Comparison of ENCODE assay signal across 14 mouse cellular contexts in genomic region chr2:105224987-105225375, GRCm38 (mm10). TPM values are rescaled to one million over a fixed set of nuclear protein-coding genes. Genes with fewer than 3 reads are reported as not detected.
DNase-seq lines count a peak whose midpoint lies in the region; ATAC-seq and TF ChIP-seq lines count a peak whose summit lies in the region.
"Had no signal": no experiment of that assay in that cellular context is flagged by ENCODE, and none has a peak within 500 bp of the region (broad histone marks: within the 10 kb centered on the region; RNA-seq: fewer than 3 reads in every experiment).

No protein-coding gene starts in this region.

- no peak overlapping the region for H3K27ac ChIP-seq in forebrain, embryonic 10.5 days
- H3K27ac ChIP-seq in forebrain, postnatal 0 days (ENCODE audit: low read depth, low read length): no peak overlapping the region
- no peak overlapping the region for H3K27ac ChIP-seq in kidney, embryonic 14.5 days (ENCODE audit: low read depth, low read length)
- no peak overlapping the region for H3K27ac ChIP-seq in limb, embryonic 13.5 days
- H3K27ac ChIP-seq: hindbrain, embryonic 12.5 days had no signal

- ATAC-seq in forebrain, postnatal 0 days: no peak
- ATAC-seq in kidney, embryonic 14.5 days (ENCODE audit: low FRiP score, low TSS enrichment): no peak
- ATAC-seq in common myeloid progenitor, adult 5-6 weeks (replicated peaks; ENCODE audit: low read depth, poor library complexity, severe bottlenecking): peak; percentile 82
- ATAC-seq in limb, embryonic 13.5 days (ENCODE audit: low FRiP score, low read depth): no peak

- peak overlapping the region; percentile 59; the same call in 1 of the 2 replicates for H3K4me3 ChIP-seq in forebrain, embryonic 10.5 days
- no peak overlapping the region for H3K4me3 ChIP-seq in forebrain, postnatal 0 days (ENCODE audit: low read depth, low read length)
- no peak overlapping the region for H3K4me3 ChIP-seq in kidney, embryonic 14.5 days (ENCODE audit: low read length)
- H3K4me3 ChIP-seq in limb, embryonic 13.5 days: peak overlapping the region; percentile 46

- 67% methylated on average over 3 of the region's 3 CpGs for WGBS in forebrain, embryonic 10.5 days
- WGBS in forebrain, postnatal 0 days: 64% methylated on average over 3 of the region's 3 CpGs
- WGBS in kidney, embryonic 14.5 days: 53% methylated on average over 3 of the region's 3 CpGs
- WGBS in limb, embryonic 13.5 days: 33% methylated on average over 3 of the region's 3 CpGs

- H3K27me3 ChIP-seq in forebrain, embryonic 10.5 days (ENCODE audit: poor library complexity, severe bottlenecking): peaks cover 43% of the 10 kb centered on the region
- H3K27me3 ChIP-seq in forebrain, postnatal 0 days (ENCODE audit: insufficient read depth, low read length): peaks cover 14% of the 10 kb centered on the region
- H3K27me3 ChIP-seq in kidney, embryonic 14.5 days (ENCODE audit: control insufficient read depth, insufficient read depth, low read length): no peaks in the 10 kb centered on the region
- H3K27me3 ChIP-seq in limb, embryonic 13.5 days: peaks cover 33% of the 10 kb centered on the region

- no peak overlapping the region for H3K9ac ChIP-seq in forebrain, postnatal 0 days
- H3K9ac ChIP-seq in kidney, embryonic 14.5 days (ENCODE audit: low read depth, low read length): 0 out of 2 replicates have a peak overlapping the region, but pooled peaks have one; percentile 53
- no peak overlapping the region for H3K9ac ChIP-seq in limb, embryonic 13.5 days

- H3K4me2 ChIP-seq in forebrain, postnatal 0 days (ENCODE audit: low read depth): no peak overlapping the region
- H3K4me2 ChIP-seq in kidney, embryonic 14.5 days (replicated peaks; ENCODE audit: low read depth, low read length): peak overlapping the region; percentile 68; the same call in 1 of the 2 replicates
- peak overlapping the region; percentile 81 for H3K4me2 ChIP-seq in limb, embryonic 13.5 days (replicated peaks)

- H3K36me3 ChIP-seq in forebrain, embryonic 10.5 days (replicated peaks): no peaks in the 10 kb centered on the region
- H3K36me3 ChIP-seq in forebrain, postnatal 0 days (ENCODE audit: insufficient read depth): no peaks in the 10 kb centered on the region
- H3K36me3 ChIP-seq in kidney, embryonic 14.5 days (ENCODE audit: control insufficient read depth, insufficient read depth, low read length): no peaks in the 10 kb centered on the region
- no peaks in the 10 kb centered on the region for H3K36me3 ChIP-seq in limb, embryonic 13.5 days
- H3K36me3 ChIP-seq: G1E; hindbrain, embryonic 12.5 days had no signal

- peaks cover 22% of the 10 kb centered on the region for H3K4me1 ChIP-seq in forebrain, embryonic 10.5 days
- no peaks in the 10 kb centered on the region for H3K4me1 ChIP-seq in forebrain, postnatal 0 days (ENCODE audit: insufficient read depth)
- peaks cover 32% of the 10 kb centered on the region for H3K4me1 ChIP-seq in kidney, embryonic 14.5 days (ENCODE audit: control insufficient read depth, insufficient read depth, low read length)
- H3K4me1 ChIP-seq in limb, embryonic 13.5 days: peaks cover 41% of the 10 kb centered on the region

- no peaks in the 10 kb centered on the region for H3K9me3 ChIP-seq in forebrain, embryonic 10.5 days
- H3K9me3 ChIP-seq in forebrain, postnatal 0 days (ENCODE audit: low read length): no peaks in the 10 kb centered on the region
- H3K9me3 ChIP-seq in kidney, embryonic 14.5 days (ENCODE audit: control insufficient read depth, low read length): no peaks in the 10 kb centered on the region
- H3K9me3 ChIP-seq in limb, embryonic 13.5 days: no peaks in the 10 kb centered on the region
- H3K9me3 ChIP-seq: G1E; hindbrain, embryonic 12.5 days had no signal

- no peak for DNase-seq in forebrain, embryonic 10.5 days (ENCODE audit: extremely low spot score, low spot score)
- DNase-seq in forebrain, postnatal 0 days: no peak
- no peak for DNase-seq in kidney, adult 11 months
- DNase-seq in cerebellum, adult 18-20 months: no peak
- DNase-seq in ovary, postnatal 14 days (ENCODE audit: low spot score): no peak
- DNase-seq: adrenal gland, adult 2 months had no signal

- TF ChIP-seq CTCF in forebrain, postnatal 0 days (IDR thresholded peaks at IDR 0.05; ENCODE audit: low read depth): no peak

RNA-seq across cellular contexts. Expression of gene Them7, which starts 0.9 kb away (rescaled TPM):
- 0.55 and 0.86 TPM in 2 replicates for polyA plus RNA-seq in forebrain, embryonic 10.5 days (2016; fragmentation: Nextera tagmentation; extraction: Ambion mirVana)
- not detected in 2 replicates for total RNA-seq in forebrain, postnatal 0 days (2014; rRNA removed)
- polyA plus RNA-seq in forebrain, postnatal 0 days (2015; fragmentation: Nextera tagmentation; extraction: Ambion mirVana): not detected in 2 replicates
- 0.89 and 1.4 TPM in 2 replicates for polyA plus RNA-seq in kidney, embryonic 14.5 days (2014; fragmentation: Nextera tagmentation; extraction: Ambion mirVana)
- 2.1 and 2.5 TPM in 2 replicates for total RNA-seq in common myeloid progenitor, adult 5-6 weeks (2017)
- 0.45 and 0.68 TPM in 2 replicates for polyA plus RNA-seq in limb, embryonic 13.5 days (2015; fragmentation: Nextera tagmentation; extraction: Ambion mirVana)
- total RNA-seq: G1E; layer of hippocampus, adult 18-20 months; left cerebral cortex, postnatal 36 days; midbrain, postnatal 0 days had no signal
- polyA plus RNA-seq: G1E; midbrain, postnatal 0 days had no signal

Comparison
In these comparisons a context has a peak if more than half of its experiments do, and no peak if none do; other contexts are left out.
1. H3K4me3 ChIP-seq: peak in forebrain, embryonic 10.5 days (single experiment) and limb, embryonic 13.5 days (single experiment); none in forebrain, postnatal 0 days (single experiment) and kidney, embryonic 14.5 days (single experiment).